Mouse (Mus musculus) cerebellum, postnatal 36 days (tissue): ENCODE measurements around the gene Lig4.

Experiments used
- DNase-seq, 2 experiments: peaks; one replicate each; pipeline ENCODE4 v3.0.0; 2021 to 2022; ENCODE audit warnings: mixed read lengths in 2 of 2

Lig4 gene

GRCm38 (mm10) chr8:9977573-9978314, at the start of gene Lig4, which contains the start of gene Abhd13:
Gene Lig4, minus strand, starts transcription at chr8:9977686.
Gene Abhd13, plus strand, starts transcription at chr8:9977707.
- peak; percentile 100 for DNase-seq

DNA sequence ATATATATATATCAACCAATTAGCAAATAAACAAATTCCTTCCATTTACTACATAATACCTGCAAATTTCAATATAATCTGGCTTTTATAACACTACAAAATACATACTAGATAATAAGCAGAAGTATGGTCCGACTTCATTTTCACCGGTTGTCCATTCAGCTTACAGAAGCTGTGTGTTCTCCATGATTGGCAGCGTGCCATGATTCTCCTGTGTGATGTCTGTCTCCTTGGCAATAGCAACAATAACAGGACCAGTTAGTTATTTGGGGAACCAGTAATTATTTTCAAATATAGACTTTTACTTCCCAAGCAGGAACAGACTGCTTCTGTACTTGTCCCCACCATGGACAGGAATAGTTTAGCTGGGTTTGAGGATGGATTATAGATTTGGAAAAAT, 39.7 kb upstream of the Lig4 start:
- DNase-seq = peak; percentile 34 to 47

DNA sequence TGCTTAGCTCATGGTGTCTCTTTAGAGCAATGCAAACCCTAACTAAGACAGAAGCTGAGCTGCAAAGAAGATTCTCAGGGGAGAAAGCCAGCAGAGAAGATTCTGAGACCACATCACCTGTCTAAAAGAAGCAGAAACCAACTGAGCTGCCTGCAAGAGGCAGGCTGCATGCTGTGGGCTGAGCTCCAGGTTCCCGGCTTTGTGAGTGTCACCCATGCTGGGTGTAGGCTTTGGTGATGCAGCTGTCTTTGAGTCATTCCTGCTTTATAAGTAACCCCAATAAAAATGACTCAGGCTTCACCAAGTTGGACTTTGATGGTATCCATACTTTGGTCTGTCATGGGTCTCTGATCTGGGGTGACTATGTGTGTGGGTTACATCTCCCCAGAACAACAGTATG, 38.8 kb upstream of the Lig4 start:
- DNase-seq = no peak

DNA sequence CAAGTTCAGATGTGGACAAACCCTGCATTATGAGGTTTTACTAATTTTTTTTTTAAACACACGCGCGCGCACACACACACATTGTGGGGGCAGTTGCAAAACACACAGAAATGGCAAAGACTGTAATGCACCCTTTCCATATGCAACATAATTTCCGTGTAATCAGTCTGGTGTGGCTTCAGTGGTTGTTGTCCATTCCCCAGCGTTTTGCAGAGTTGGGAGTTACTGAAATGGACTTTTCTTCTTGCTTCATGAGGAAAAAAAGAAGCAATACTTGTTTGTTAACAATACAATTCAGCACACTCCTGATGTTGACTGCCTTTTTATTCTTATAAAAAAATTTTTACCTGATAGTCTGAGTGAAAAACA, 30.2 kb upstream of the Lig4 start:
- no peak for DNase-seq

GRCm38 (mm10) chr8:10006986-10007659, 29.6 kb upstream of the Lig4 start:
- peak; percentile 38 to 43 for DNase-seq

GRCm38 (mm10) chr8:10006156-10006985, 28.9 kb upstream of the Lig4 start, which contains the start of gene Tnfsf13b:
Gene Tnfsf13b, plus strand, starts transcription at chr8:10006467.
- DNase-seq = no peak

GRCm38 (mm10) chr8:10004115-10004514, 26.6 kb upstream of the Lig4 start:
- no peak for DNase-seq

DNA sequence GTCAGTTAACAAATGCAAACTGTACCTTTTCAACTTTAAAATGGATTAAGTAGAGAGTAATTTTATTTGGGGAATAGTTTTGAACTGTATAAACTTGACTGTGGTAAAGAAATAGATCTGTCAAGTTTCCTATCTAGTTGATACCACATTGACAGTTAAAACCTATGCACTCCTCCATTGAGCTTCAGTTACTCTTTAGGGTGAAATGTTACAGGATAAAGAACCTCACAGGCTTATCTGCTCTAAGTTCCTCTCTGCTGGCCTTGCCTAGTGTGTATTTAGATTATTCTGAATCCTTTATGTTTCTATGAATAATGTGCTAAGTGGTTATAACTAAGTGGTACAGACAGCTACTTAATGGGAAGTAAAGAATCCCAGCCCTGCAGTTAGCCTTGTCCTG, 2.7 kb upstream of the Lig4 start:
- DNase-seq = no peak

DNA sequence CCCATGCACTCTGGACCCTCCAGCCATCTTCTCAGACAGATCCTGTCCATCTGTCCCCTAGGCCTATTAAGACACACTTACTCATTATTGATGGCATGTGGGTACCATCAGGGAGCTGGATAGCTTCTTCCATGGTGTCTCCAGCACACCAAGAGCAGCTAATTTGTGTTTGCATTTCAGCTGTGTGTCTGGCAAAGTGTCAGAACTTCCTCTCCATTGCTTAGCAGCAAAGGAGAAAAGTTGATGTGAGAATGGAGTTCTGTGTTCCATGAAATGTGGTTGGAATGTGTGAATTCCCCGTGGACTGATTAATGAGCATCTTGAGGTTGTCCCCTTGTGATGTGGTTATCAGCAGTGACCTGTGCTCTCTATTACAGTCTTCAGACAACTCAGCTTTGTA, 2.3 kb upstream of the Lig4 start:
- DNase-seq = no peak

DNA sequence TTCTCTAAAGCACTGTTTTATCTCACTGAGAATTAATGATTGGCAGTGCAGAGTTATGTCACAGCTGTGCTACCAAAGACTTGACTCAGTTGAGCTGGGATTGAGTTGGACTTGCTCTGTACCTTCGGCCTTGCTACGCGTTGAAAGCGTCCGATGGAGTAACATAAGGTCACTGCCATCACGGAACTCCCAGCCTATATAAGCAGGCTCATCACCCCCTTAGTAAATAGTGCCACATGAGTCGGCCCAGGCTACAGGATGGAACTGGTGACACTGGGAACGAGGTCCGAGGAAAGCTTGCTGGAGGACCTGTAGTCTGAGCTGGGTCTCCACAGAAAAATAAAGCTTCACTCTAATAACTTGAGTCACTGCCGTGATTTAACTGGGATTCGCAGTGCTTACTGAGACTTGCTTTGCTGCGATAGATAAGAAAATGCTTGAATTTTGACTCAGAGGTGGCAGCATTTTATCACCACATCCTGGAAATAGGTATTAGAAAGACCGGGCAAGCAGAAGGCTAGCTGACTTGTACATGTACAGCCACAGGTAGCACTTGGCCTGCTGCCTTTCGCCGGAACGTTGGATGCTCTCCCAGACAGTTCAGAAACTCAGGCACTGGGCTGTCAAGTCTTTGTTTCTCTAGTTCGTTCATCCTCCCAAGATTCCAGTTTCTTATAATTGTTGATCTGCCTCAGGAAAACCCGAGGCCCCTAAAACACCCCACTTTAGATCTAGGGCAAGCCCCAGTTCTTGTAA, 1.2 kb upstream of the Lig4 start:
- DNase-seq = peak; percentile 49 to 51

DNA sequence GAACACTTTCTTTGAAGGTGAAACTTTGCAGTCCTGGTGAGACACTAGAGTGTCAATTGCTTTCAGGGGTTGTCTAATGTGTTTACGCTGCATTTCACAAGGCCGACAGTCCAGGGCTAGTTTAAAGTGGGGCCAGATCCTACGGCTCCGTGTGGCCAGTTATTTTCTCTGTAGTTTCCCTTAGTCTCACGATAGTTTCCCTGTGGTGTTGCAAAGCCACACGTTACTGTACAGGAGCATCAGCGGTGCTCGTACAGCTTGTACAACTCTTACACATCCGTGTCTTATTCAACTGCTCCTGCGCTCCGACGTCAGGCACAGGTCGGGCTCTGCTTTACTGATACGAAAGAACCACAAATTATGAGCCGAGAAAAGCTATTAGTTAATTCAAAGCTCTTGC, 470 bp downstream of the Lig4 start:
- DNase-seq = peak; percentile 8 to 10

GRCm38 (mm10) chr8:9975898-9976611, 1.4 kb downstream of the Lig4 start:
- DNase-seq = peak; percentile 98

DNA sequence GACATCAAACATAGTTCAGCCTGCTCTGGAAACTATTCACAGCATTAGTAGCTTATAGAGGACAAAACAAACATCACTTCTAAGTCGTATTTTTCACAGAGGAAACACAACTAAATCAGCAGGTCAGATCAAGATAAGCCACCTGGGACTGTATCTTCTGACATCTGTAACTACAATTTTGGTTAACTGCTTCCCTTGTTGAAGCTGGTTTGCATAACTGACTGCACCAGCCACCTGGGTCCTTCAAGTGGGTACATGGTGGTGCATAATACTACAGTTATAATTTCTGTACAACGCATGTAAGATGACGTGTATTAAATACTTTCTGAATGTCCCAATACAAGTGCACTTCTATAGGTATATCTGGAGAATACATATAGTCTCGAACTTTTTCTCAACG, 2.2 kb downstream of the Lig4 start:
- no peak for DNase-seq

DNA sequence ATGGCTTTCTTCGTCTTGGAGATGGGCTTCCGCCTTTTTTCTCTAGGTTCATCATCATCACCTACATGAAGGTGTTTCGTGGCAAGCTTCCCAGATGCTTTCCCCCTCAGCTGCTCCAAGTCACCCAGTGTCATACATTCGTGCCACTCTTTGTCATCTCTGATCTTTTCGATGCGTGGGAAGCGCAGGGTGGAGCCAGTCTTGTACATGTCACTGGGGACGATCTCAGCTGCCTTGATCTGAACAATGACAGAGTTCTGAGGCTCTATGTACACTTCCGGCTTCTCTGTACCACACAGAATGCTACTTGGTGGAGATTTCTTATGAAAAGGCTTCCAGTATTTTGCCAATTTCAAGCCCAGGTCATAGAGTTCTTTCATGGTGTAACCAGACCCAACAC, 5.6 kb downstream of the Lig4 start:
- no peak for DNase-seq

DNA sequence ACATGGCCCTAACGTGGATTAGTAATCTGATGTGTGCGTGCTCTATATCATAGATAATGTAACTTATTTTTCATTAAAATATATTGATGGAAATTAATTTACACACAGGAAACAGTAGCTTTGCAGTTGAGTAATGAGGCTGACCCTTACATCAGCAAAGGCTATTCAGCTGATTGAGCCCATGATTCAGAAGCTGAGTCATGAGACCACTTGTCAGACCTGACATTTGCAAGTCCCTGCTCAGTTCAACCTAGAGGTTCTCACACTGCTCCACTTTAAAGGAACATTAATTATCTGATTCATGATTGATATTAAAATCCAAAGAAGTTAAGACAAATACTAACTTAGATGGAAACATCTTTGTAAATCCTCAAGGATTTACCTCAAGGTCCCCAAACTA, 17.6 kb downstream of the Lig4 start:
- no peak for DNase-seq

DNA sequence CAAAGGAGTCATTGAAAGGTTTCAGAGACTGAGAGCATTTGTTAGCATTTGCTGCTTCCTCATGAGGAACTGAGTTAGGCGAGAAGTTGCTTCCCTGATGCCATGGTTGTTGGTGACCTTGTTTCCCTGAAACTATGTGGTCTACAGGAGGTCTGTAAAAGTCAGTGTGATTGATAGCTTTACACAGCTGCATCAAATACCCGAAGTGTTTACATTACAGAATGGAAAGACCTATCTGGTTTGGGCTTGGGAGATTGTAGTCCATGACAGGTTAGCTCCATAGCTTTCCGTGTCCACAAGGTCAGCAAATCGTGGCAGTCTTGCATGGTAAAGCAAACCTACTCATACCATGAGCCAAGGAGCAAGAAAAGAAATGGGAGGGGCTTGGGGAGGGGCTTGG, 19.1 kb downstream of the Lig4 start:
- DNase-seq = no peak

DNA sequence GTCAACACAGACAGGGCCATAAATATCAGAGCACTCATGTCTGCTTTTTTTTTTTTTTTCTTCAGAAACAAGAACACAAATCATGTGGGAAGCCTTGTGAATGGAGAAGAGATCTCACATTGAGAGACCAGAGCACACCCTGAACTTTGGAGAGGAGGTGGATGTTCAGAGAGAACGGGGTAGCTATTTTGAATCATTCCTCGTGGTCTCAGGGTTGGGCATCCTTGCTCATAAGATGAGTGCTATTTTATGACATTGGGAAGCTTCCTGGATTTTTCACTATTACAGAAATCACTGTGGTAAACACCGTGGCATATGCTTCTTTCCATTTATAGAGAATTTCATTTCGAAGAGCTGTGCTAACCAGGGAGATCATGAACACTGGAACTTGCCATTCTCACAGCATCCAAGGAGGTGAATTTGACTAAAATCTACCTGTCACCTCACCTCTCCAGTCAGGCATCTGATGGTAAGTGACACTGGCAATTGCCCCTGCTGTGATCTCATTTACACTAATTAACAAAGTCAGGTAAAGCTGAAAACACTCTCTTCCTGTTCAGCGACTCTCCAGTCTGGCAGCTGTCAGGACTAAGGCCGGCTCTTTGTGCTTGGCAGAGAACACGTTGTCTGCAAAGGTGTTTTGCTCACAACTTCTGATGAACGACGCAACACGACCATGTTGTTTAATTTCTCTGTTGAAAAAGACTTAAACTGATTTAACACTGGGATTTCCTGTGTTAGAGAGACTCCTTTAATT, 28.2 kb downstream of the Lig4 start:
- no peak for DNase-seq

- DNase-seq = no peak
Observed at GRCm38 (mm10) chr8:9935574-9935973, 41.9 kb downstream of the Lig4 start.

DNA sequence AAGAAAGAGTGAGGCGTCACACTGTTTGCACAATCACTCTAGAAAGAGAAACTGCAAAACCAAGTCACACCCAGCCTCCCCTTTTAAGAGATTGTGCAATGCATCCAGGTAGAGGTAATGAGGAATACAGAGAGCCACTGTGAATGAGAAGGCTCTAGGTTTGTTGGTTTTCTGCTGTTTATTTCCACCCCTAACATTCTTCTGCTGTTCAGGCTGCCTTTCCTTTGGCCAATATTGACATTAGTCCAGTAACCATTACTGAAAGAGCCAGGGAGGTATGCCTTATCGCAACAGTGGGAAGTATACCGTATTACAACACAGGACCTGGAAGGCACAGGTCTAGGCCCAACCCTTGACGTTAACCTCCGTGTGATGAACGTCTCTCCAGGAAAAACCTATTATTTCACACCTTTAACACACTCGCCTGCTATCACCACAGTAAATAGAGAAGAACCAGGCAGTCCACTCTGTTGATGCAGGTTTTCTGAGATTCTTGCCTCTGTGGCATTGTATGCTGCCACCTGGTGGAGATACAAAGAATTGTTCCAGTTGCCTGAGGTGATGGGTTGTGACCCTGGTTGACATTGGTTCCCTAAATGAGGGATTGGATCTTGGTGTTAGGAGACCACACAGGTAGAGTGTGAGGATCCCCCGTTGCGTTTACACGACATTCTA, 42.5 kb downstream of the Lig4 start:
- peak; percentile 50 to 69 for DNase-seq

GRCm38 (mm10) chr8:9932711-9933110, 44.8 kb downstream of the Lig4 start:
- DNase-seq = no peak
